Mouse (Mus musculus) urinary bladder, postnatal 36 days (tissue): ENCODE results near the gene Txn2.

Experiments
- DNase-seq, 2 experiments: peaks; one replicate each; pipeline ENCODE4 v3.0.0; 2022; ENCODE audit warnings: low spot score in 2 of 2, mixed read lengths in 1 of 2

Txn2 gene

DNA sequence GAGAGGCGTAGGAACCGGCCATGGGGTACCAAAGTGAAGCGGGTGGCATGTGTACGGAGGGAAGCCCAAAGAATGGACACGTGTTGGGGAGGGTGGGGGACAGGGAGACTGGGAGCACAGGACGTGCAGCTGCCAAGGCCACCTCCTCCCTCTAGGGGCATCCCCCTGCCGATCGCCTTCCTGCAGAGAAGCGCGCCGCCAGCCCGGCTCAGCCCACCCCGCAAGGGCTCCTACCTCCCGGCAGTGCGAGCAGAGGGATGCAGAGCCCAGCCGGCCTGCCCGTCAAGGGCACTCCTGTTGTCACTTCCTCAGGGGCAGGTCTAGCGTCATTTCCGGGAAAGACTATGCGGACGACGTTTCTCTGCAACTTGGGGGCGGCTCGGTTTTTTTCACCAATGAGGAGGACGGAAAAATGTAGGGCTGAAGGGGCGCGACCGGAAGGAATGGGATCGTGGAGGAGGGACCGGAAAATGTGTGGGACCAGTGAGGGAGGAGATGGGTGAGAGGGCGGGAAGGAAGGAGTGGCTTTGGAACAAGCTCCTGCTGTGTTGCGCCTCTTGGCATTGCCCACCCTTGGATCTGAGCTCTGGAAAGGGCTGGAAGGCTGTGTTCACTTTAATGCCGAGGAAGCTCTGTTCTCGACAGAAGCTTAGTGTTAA is at the start of gene Txn2:
Txn2 (minus strand) TSS at position 334 of the 659 bp plus-strand sequence.
- DNase-seq: peak; percentile 93 to 97

DNA sequence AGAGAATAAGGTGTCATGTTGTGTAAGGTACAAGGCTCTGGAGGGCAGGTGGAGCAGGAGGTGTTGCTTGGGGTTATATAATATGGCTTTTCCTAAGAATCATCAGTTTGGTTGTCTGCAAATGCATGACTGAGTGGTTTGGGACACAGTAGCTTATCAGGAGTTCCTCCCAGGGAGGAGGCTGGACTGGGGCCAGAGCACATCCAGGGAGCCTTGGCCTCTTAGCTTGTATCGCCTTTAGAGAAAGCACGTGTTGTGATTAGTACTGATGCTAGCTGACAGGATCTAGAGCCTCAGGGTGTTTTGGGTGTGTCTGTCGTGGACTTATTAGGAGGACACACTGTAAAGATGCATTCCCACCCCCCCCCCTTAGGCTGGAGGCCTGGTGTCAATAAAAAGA is 48.9 kb upstream of the Txn2 start:
- DNase-seq: no peak

DNA sequence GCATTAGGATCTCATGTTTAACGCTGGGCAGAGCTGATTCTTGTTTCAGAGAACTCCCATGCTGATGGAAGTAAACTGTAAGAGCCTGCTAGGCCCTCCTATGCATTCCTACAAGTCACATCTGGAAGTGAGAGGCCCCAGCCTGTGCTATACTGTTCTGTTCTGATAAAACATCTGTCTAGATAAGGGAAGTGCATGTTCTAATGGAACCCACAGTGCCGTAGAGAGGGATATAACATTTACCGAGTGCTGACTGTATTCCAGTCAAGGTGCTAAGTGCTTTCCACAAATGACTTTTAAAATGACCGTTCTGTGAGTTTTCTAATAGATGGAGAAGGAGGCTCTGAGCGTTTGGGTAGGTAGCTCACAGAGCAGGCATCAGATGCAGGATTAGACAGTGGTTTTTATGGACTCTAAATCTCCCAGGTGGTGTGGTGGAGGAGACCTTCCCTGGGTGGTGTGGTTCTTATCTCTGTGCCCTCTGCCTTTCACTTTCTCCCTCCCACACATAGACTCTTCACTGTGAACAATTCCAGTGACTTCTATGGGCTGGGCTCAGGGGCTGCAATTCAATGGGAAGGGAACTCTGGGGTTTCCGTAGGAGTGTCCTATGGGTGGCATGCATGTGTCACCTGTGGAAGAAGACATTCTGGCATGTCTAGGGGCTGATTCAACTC is 45.5 kb upstream of the Txn2 start:
- DNase-seq: no peak

DNA sequence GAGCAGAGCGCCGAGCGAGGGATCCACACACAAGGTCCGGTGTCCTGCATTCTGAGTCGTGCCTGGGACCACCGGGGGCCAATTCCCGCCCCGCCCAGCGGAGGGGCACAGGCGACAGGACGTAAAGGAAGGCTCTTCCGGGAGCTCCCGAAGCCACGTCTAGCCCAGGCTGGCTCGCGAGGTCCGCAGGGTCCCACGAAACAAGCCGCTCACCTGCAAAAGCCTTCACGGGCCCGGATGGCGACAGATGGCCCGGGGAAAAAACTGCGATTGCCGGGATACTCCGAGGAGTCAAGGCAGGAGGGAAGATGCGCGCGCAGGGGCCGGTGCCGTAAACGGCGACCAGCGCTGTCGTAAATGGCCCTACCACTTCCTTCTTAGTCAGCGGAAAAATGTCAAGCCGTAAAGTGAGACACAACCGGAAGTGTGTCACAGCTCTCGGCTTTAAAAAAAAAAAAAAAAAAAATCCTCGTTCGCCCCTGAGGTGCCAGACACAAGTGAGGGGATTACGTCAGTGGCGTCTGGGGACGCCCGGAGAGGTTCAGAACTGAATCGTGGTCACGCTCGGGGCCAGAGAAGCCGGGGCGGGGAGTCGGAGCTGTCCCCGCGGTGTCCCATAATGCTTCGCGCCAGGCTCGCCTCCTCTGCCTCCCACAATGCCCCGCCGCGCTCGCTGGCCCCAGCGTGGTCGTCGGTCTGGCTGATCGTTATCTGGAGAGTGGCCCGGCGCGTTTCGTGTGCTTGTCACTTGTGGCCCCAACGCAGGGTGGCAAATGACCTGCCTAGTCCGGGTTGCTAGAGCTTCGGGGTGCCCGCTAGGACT is 41.9 kb upstream of the Txn2 start, which contains the start of gene Eif3d:
Eif3d (minus strand) TSS at position 344 of the 823 bp plus-strand sequence.
- peak; percentile 95 to 98 for DNase-seq

DNA sequence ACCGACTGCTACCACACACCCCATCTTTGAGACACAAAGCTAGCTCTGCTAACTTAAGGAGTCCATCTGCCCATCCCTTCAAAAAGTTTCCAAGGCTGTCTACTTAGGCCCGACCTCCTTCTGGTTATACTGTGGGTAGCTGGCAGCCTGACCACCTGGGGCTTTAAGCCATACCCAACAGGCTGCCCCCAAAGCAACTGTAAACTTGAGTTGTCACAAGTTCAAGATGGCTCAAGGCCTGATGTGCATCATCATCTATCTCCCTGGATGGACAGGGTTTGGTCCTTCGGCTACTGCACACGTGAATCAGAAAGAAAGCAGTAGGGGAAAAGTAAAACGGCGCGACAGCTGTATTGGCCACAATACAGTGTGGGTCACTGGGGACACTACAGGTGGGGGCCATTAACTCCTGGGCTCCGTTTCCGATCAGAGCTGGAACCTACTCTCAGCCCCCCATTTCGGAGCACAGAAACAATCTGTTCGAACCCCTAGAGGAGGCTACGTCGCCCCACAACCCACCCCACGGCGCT is 41.2 kb upstream of the Txn2 start:
- peak in 1 of 2 experiments; percentile 10 for DNase-seq

DNA sequence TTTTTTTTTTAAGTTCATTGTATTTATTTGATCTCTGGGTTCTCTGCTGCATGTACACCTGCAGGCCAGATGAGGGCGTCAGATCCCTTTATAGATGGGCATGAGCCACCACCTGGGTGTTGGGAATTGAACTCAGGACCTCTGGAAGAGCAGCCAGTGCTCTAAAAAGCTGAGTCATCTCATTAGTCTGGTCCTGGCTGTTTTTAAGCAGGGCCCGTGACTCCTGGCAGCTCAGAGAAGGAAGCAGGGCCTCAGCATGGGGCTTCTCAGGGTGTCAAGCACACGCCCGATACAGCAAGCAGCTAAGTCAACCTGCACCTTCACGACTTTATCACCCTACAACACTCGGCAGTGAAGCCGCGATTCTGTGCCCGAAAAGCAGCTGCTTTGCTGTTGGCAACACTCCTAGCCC is 36.3 kb upstream of the Txn2 start:
- no peak for DNase-seq

DNA sequence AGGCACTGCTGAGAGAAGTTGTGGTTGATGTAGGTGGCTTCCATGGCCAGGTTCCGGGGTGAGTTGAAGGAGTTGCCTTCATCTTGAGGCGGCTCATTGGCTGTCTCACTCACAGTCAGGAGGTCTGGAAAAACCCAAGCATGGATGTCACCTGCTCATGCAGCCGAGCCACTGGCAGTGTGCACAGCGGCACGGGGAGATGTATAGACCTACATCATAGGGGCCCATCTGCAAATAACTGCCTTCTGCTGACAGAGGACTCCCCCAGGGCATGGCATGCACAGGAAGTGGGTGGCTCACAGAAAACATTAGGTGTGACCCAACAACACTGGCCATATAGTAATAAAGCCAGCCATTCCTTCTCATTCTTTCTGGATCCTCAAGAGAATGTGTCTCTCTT is 33.6 kb upstream of the Txn2 start:
- DNase-seq: no peak

DNA sequence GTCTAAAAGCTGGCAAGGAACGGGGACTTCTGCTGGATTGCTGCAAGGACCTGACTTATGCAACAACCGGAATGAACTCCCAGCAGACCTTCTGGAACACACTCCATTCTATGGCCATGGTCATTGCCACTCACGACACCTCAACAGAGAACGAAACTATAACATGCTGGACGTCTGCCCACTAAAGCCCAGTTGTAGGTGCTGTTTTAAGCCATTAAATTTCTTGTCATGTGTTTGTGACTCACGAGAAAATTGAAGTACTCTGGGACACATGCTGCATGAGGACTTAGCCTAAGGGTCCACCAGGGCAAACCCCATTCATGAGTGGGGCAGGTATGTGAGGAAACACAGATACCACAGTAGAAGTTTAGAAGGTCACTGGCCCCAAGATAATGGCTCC is 31.9 kb upstream of the Txn2 start:
- peak in 1 of 2 experiments; percentile 15 for DNase-seq

DNA sequence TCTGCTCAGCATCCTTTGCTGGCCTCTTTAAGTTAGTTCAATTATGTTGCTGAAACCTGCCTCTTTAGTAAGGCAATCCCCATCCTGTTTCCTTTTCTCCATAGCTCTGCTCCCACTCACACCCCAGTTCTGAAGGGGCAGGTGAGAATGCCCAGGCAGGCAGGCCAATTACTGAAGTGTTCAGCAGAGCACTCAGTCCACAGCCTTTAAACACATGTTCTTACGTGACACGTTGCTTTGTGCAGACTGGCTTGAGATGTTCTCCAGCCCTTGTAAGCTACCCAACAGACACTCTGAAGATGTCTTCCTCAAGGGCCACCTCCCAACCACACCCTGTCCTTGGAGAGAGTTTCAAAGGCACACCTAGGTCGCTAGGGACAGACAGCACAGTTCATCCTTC is 29.3 kb upstream of the Txn2 start:
- DNase-seq: no peak

DNA sequence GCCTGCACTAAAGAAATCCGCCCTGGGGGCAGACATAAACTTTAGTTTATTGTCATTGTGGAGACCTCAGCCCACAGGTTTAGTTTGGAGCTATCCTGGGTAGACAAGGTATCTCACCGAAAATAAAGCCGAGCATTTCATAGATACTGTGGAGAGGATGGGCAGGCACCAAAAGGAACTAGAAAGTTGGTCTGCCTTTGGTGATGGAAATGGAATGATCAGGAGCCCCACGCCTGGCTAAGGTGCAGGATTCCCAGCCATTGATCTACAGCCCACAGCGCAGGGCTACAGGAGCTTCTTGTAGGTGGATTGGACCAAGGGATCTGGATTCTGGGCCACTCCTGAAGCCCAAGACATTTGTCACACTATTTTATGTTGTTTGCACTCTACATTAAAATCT is 28.8 kb upstream of the Txn2 start:
- no peak for DNase-seq

DNA sequence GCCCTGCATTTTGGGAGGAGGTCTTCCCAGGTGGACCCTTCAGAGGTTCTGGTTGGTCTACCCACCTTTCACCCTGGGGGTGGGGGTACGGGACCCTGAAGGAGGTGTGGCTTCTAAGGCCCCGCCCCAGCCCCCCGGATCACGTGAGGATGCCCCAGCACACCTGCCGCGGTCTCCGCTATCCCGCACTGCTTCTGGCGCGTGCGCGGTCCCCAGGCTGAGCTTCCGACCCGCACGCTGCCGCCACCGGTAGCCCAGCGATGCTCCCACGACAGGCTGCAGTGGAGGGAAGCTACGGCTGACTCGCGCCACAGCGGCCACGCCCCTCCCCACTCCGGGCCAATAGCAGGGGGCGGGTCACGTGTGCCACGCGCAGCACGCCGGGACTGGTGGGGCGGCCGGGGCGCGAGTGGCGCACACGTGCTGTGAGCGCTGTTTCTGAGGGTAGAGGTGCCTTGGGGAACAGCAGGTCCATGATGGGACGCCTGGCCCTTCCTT is 27.6 kb upstream of the Txn2 start, which contains the start of gene Foxred2:
Foxred2 (minus strand) TSS at position 319 of the 498 bp plus-strand sequence.
- peak; percentile 67 to 81 for DNase-seq

DNA sequence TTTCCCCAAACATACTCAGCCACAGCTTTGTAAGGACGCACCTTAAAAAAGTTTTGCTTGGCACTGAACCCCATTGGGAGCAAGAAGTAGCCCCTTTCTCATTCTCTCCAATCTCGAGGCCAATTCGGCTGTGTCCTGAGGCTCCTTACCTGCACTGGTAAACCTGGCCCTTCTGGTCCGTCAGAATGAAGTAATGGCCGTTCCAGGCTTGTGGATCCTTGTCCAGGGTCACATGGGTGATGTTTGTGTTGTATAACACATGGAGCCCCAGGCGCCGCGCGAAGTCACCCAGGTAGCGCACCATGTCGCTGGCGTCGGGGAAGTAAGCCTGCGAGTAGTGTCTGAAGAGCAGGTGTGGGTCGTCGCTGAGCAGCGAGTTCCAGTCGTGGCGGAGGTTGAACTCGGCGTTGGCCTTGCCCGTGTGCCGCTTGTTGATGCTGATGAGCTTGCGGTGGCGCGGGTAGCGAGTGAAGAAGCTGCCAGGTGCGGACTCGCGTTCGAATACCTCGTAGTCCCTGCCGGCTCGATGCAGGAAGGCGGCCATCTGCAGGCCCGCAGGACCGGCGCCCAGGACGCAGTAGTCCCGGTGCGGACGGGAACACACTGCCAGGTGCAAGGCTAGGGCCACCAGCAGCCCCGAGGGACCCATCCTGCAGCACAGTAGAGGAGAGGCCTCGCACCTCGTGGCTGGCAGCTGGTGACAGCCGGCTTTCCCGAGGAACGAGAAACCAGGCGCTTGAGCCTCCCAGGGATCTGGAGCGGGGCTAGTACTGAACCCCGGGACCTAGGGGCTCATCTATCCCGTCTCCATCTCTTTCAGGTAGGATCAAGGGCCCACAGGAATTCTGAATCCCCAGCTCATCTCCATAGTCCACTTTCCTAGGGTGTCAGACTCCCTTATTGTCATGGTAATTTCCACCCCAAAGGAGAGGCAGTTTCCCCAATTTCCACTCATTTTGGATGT is 26.9 kb upstream of the Txn2 start:
- no peak for DNase-seq

DNA sequence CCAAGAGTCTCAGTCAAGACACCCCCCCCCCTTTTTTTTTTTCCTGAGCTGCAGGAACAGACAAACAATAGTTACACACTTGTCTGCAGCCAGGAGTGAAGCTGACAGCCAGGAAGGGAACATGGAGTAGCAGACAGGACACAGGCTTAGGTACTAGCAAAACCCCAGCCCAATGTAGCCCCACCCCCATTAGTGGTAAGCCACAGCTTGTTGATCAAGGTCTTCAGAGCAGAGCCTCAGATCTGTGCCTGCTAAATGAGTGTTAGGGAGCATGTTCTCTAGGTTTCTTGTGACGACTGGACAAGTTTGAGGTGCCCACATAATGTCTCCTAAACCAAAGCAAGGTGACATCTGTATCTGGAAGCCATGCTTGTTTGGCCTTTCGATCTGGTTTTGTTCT is 25.6 kb upstream of the Txn2 start:
- no peak for DNase-seq

DNA sequence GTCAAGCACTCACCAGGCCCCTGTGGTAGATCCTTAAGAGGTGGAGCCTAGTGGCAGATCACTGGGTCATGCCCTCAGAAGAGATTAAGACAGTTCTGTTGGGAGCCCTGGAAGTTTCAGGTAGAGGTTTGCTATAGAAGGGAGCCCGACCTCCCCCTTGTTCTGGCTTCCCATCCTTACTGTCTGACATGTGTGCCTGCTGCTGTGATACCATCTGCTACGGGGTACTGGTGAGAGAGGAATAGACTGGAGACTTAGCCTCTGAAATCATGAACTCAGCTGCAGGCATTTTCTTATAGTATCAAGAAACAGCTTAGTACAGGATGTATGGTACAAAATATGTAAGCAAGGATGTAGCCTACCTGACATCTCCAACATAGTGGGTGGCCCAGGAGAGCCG is 24.1 kb upstream of the Txn2 start:
- DNase-seq: no peak

DNA sequence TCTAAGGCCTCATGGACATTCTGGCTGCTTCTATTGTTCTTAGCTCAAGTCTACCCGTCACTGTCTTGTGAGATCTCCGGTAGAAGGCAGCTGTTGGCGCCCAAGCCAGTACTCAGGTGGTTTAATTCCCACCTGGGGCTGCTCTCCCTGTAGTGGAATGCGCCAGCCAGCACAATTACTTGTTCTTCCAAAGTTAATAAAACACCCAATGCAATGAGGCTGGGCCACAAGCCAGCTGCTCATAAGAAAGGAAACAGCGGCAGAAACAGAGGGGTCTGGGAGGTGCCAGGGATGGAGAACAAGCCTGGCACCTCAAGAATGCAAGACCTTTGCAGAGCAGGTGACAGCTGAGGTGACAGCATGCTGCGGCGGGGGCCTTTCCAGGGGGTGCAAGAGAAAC is 20.3 kb upstream of the Txn2 start:
- DNase-seq: no peak

DNA sequence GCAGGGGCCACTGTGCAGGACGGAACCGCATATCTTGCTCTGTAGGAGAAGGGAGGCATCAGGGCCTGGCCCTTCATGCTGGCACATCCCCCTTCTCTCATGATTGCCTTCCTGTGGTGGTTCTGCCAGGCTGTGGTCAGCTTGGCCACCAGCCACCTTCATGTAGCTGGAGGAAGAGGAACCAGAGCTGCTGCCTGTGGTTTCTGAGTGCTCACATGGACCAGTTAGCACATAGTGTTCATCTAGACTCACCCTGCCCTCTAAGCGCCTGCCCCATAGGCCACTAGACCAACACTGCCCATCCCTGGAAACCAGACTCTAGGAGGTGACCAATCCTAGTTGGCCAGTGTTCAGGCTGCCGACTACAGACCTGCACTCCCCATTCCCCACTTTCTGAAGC is 16.9 kb upstream of the Txn2 start:
- DNase-seq: no peak

DNA sequence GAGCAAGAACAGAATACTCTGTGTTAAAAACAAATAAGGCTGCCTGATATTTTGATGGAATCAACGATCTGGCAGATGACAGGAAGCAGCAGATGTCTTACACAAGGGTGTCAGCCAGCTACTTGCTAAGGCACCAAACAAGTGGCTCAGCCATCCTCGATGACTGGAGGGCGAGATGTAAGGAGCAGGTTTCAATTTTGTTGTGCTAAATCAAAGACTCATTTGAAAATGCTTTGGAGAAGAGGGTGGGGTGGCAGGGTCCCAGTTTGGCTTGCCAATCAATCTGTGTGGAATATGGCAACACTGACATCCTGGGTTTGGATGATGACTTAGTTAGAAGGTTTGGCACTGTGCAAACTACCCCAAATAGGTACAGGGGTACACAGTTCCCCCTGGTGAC is 12.8 kb upstream of the Txn2 start:
- no peak for DNase-seq

DNA sequence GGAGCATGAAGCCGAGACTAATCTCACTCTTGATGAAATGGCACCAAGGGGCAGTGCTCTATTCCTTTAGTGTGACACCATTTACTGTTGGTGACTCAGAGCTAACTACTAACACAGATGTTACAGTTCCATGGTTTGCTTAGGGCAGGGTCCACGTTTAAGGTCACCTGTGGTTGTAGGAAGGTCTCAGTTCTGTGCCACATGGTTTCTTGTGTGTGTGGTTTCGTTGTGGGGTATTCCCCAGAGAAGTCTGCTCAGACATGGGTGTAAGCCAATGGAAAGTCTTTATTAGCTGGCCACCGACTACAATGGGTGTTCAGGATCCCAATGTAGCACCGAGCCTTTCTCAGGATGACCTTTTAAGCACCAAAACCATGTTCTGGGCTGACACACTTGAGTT is 9.7 kb upstream of the Txn2 start:
- DNase-seq: no peak

DNA sequence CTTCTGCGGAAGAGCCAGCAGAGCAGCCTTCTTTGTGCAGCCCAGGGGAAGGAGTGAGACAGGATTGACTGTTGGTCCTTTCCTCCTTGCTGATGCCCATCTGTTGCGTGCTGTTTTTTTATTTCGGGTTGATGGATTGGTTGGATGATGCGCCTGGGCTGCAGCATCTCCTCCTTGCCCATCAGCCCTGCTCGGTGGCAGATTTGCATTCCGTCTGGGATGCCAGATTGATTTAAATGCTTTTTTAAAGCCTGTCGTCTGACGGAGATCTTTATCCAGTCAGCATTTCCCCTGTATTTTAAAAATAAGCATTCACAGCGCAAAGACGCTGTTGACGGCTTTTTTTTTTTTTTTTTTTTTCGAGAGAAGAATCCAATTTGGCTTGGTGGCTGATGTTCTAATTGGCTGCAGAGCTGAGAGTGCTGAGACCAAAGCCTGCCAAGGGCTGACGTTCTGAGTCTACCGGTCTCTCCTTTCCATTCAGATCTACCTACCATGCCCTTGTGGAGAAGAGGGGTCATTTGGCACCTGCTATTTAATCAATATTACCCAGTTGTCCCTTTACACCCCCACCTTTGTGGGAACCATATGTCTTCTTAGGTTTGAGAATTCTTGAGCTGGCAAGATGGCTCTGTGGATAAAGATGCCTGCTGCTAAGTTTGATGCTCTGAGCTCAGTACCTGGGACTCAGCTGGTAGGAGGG is 7.0 kb upstream of the Txn2 start:
- DNase-seq: no peak

DNA sequence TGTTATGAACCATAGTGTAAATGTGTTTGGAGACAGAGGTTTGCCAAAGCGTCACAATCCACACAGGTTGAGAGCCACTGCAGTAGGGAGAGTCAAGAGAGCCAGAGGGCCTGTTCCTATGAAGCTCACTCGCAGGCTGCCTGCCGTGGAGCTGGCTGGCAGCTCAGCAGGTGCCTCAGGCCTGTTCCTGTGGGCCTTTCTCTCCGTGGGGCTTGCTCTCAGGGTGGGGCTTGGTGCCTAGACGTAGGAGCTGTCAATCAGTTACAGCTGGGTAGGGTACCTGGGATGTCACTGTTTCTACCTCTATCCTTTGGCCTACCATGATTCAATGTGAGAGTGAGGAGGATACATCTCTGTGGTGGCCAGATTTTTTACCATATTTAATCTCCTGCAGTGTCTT is 6.2 kb upstream of the Txn2 start:
- DNase-seq: no peak
